Mouse (Mus musculus): ENCODE results near the gene Cox6b2. TPM values are rescaled to one million over a fixed set of nuclear protein-coding genes. Genes with fewer than 3 reads are reported as not detected.
"Not testable (repeated sequence)": the region's sequence is repeated elsewhere in the genome, so short reads cannot be mapped to it uniquely, and the experiment has no call there.

Gene Cox6b2
- total RNA-seq (2014; rRNA removed; ENCODE audit: low replicate concordance) = 20.8 TPM in 1 of 2 replicates, not detected in the other
- polyA plus RNA-seq (2015; fragmentation: Nextera tagmentation; extraction: Ambion mirVana) = 27.1 and 27.8 TPM in 2 replicates

DNA sequence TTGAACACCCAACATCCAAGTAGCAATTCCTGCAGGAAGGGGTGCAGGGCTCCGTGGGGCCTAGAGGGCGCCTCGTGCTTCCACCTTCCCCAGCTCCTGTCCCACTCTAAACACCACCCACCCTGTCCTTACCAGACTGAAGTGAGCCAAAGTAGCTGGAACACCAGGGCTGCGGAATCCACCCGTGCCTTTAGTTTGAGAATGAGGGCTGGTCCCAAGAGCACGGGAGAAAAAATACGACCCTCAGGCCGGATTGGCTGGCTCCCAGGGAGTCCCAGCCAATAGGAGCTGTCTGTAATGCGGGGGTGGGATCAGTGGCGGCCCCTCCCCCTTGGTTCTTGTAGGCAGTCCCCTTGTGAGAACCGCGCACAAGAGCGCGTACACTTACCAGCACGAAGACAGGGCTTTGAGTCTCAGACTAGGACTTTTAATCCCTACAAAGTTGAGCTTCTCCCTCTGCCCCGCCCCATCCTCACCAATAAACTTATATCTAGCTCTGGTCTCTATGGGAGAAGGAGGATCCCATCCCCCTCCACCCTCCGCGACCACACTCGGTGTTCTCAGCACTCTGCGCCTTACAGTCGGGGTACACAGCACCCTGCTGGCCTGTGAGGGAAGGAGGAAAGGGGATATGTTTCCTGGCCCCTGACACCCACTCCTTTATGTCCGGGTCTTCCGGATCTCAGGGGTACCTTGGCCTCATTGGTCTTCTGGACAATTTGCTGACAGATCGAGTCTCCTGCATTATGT, at the start of gene Cox6b2:
Gene Cox6b2, minus strand, starts transcription at position 274 of the 750 bp plus-strand sequence.
- H3K4me2 ChIP-seq (ENCODE audit: low read depth, low read length) = peak within 1 kb of the TSS; percentile 58
- no peak within 1 kb of the TSS for H3K27ac ChIP-seq (ENCODE audit: low read depth)
- H3K4me1 ChIP-seq (ENCODE audit: control insufficient read depth, insufficient read depth) = peaks cover 13% of the 10 kb centered on the region
- DNase-seq (ENCODE audit: low spot score) = peak; percentile 73
- 3% methylated on average over 24 of the region's 24 CpGs for WGBS
- peak within 1 kb of the TSS; percentile 40 for H3K4me3 ChIP-seq (ENCODE audit: low read depth, low read length)
- H3K36me3 ChIP-seq (replicated peaks; ENCODE audit: control insufficient read depth, insufficient read depth, low read length) = no peaks in the 10 kb centered on the region
- H3K9ac ChIP-seq (replicated peaks; ENCODE audit: low read depth, low read length) = peak within 1 kb of the TSS; percentile 25; the same call in 1 of the 2 replicates
- H3K27me3 ChIP-seq (ENCODE audit: control insufficient read depth, insufficient read depth, low read length) = no peaks in the 10 kb centered on the region
- TF ChIP-seq EP300 (IDR thresholded peaks at IDR 0.05; ENCODE audit: low read depth) (no peak), CTCF (IDR thresholded peaks at IDR 0.05; ENCODE audit: low read depth) (no peak)
- H3K9me3 ChIP-seq (replicated peaks; ENCODE audit: control insufficient read depth, low read length) = no peaks in the 10 kb centered on the region
- ATAC-seq (ENCODE audit: insufficient read depth, low read depth) = peak; percentile 86

DNA sequence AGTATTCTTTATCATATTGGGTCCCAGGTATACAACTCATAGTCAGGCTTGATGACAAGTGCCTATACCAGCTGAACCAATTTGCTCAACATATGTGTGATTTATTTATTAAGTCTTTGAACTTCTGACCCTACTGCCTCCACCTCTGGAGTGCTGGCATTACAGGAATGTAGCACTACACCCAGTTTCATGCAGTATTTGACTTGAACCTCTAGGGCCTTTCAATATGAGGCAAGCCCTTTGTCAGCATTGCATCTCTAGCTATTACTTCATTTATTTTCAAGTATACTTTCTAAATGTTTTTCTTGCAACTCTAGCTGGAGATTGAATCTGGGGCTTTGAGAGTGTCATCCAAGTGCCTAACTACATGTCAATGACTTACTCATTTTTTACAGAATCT, 49.4 kb upstream of the Cox6b2 start:
- no peak for TF ChIP-seq CTCF (IDR thresholded peaks at IDR 0.05; ENCODE audit: low read depth)
- TF ChIP-seq EP300 (IDR thresholded peaks at IDR 0.05; ENCODE audit: low read depth) = no peak
- DNase-seq (ENCODE audit: low spot score) = no peak
- Histone ChIP-seq H3K27me3 (ENCODE audit: control insufficient read depth, insufficient read depth, low read length) (no peaks in the 10 kb centered on the region), H3K4me2 (ENCODE audit: low read depth, low read length) (no peak overlapping the region), H3K4me3 (ENCODE audit: low read depth, low read length) (no peak overlapping the region), H3K9me3 (replicated peaks; ENCODE audit: control insufficient read depth, low read length) (no peaks in the 10 kb centered on the region), H3K4me1 (ENCODE audit: control insufficient read depth, insufficient read depth) (no peaks in the 10 kb centered on the region), H3K9ac (replicated peaks; ENCODE audit: low read depth, low read length) (no peak overlapping the region), H3K36me3 (replicated peaks; ENCODE audit: control insufficient read depth, insufficient read depth, low read length) (peaks cover 26% of the 10 kb centered on the region), H3K27ac (ENCODE audit: low read depth) (no peak overlapping the region)
- ATAC-seq (ENCODE audit: insufficient read depth, low read depth) = no peak

- Histone ChIP-seq H3K4me1 (ENCODE audit: control insufficient read depth, insufficient read depth) (no peaks in the 10 kb centered on the region), H3K4me3 (ENCODE audit: low read depth, low read length) (no peak overlapping the region), H3K36me3 (replicated peaks; ENCODE audit: control insufficient read depth, insufficient read depth, low read length) (peaks cover 33% of the 10 kb centered on the region), H3K4me2 (ENCODE audit: low read depth, low read length) (no peak overlapping the region), H3K27me3 (ENCODE audit: control insufficient read depth, insufficient read depth, low read length) (no peaks in the 10 kb centered on the region), H3K9me3 (replicated peaks; ENCODE audit: control insufficient read depth, low read length) (no peaks in the 10 kb centered on the region), H3K9ac (replicated peaks; ENCODE audit: low read depth, low read length) (no peak overlapping the region), H3K27ac (ENCODE audit: low read depth) (0 out of 2 replicates have a peak overlapping the region, but pooled peaks have one; percentile 13)
- ATAC-seq (ENCODE audit: insufficient read depth, low read depth) (no peak), DNase-seq (ENCODE audit: low spot score) (peak; percentile 66)
- TF ChIP-seq EP300 (IDR thresholded peaks at IDR 0.05; ENCODE audit: low read depth) (no peak), CTCF (IDR thresholded peaks at IDR 0.05; ENCODE audit: low read depth) (peak; percentile 75)
- WGBS = 64% methylated on average over 7 of the region's 7 CpGs
Observed at GRCm38 (mm10) chr7:4795767-4796433, 43.0 kb upstream of the Cox6b2 start.

GRCm38 (mm10) chr7:4794631-4795168, 41.8 kb upstream of the Cox6b2 start:
- no peak for ATAC-seq (ENCODE audit: insufficient read depth, low read depth)
- no peak overlapping the region for H3K4me3 ChIP-seq (ENCODE audit: low read depth, low read length)
- no peaks in the 10 kb centered on the region for H3K27me3 ChIP-seq (ENCODE audit: control insufficient read depth, insufficient read depth, low read length)
- WGBS = 70% methylated on average over 3 of the region's 3 CpGs
- H3K27ac ChIP-seq (ENCODE audit: low read depth) = no peak overlapping the region
- no peaks in the 10 kb centered on the region for H3K9me3 ChIP-seq (replicated peaks; ENCODE audit: control insufficient read depth, low read length)
- H3K4me2 ChIP-seq (ENCODE audit: low read depth, low read length) = no peak overlapping the region
- no peak overlapping the region for H3K9ac ChIP-seq (replicated peaks; ENCODE audit: low read depth, low read length)
- no peaks in the 10 kb centered on the region for H3K4me1 ChIP-seq (ENCODE audit: control insufficient read depth, insufficient read depth)
- no peak for DNase-seq (ENCODE audit: low spot score)
- TF ChIP-seq EP300 (IDR thresholded peaks at IDR 0.05; ENCODE audit: low read depth) = no peak
- H3K36me3 ChIP-seq (replicated peaks; ENCODE audit: control insufficient read depth, insufficient read depth, low read length) = peaks cover 33% of the 10 kb centered on the region

- H3K36me3 ChIP-seq (replicated peaks; ENCODE audit: control insufficient read depth, insufficient read depth, low read length) = peaks cover 33% of the 10 kb centered on the region
- ATAC-seq (ENCODE audit: insufficient read depth, low read depth) = no peak
- no peaks in the 10 kb centered on the region for H3K9me3 ChIP-seq (replicated peaks; ENCODE audit: control insufficient read depth, low read length)
- no peaks in the 10 kb centered on the region for H3K27me3 ChIP-seq (ENCODE audit: control insufficient read depth, insufficient read depth, low read length)
- peak overlapping the region; percentile 79 for H3K4me2 ChIP-seq (ENCODE audit: low read depth, low read length)
- peaks cover 2% of the 10 kb centered on the region; the same call in 1 of the 2 replicates for H3K4me1 ChIP-seq (ENCODE audit: control insufficient read depth, insufficient read depth)
- 38% methylated on average over 4 of the region's 4 CpGs for WGBS
- H3K27ac ChIP-seq (ENCODE audit: low read depth) = peak overlapping the region; percentile 95; the same call in 1 of the 2 replicates
- no peak for DNase-seq (ENCODE audit: low spot score)
- H3K4me3 ChIP-seq (ENCODE audit: low read depth, low read length) = peak overlapping the region; percentile 74
- TF ChIP-seq EP300 (IDR thresholded peaks at IDR 0.05; ENCODE audit: low read depth) = no peak
- TF ChIP-seq CTCF (IDR thresholded peaks at IDR 0.05; ENCODE audit: low read depth) = no peak
- H3K9ac ChIP-seq (replicated peaks; ENCODE audit: low read depth, low read length) = peak overlapping the region; percentile 88
Observed at GRCm38 (mm10) chr7:4793674-4794073, 40.8 kb upstream of the Cox6b2 start.

- H3K27me3 ChIP-seq (ENCODE audit: control insufficient read depth, insufficient read depth, low read length); H3K9me3 ChIP-seq (replicated peaks; ENCODE audit: control insufficient read depth, low read length); H3K4me1 ChIP-seq (ENCODE audit: control insufficient read depth, insufficient read depth); DNase-seq (ENCODE audit: low spot score): not testable (repeated sequence)
- Histone ChIP-seq H3K27ac (ENCODE audit: low read depth) (peak overlapping the region; percentile 95), H3K4me2 (ENCODE audit: low read depth, low read length) (peak overlapping the region; percentile 79), H3K36me3 (replicated peaks; ENCODE audit: control insufficient read depth, insufficient read depth, low read length) (peaks cover 33% of the 10 kb centered on the region), H3K4me3 (ENCODE audit: low read depth, low read length) (peak overlapping the region; percentile 74), H3K9ac (replicated peaks; ENCODE audit: low read depth, low read length) (peak overlapping the region; percentile 88)
- peak; percentile 5; the same call in 1 of the 2 replicates for ATAC-seq (ENCODE audit: insufficient read depth, low read depth)
- WGBS = 1% methylated on average over 31 of the region's 31 CpGs
Observed at GRCm38 (mm10) chr7:4793248-4793647, 40.4 kb upstream of the Cox6b2 start.

Data from heart, postnatal 0 days (tissue).